Mouse (Mus musculus) CH12.LX (cell line): ENCODE measurements around the gene Phc2.

Source experiments
- CTCF ChIP-seq, 2 experiments: IDR thresholded peaks in 1 of 2; conservative IDR thresholded peaks in 1 of 2; 2 replicates each; pipeline ENCODE4 v1.5.1; 2011 to 2012; ENCODE audit warnings: low read depth in 2 of 2, low read length in 2 of 2, improper control_type of control experiment in 1 of 2, inconsistent platforms in 1 of 2, mild to moderate bottlenecking in 1 of 2, moderate library complexity in 1 of 2
- MAFK ChIP-seq: IDR thresholded peaks from 2 replicates; pipeline ENCODE4 v1.6.1; 2011; ENCODE audit warnings: low read length, improper control_type of control experiment; ENCODE audit not compliant: insufficient replicate concordance
- NRF1 ChIP-seq: IDR thresholded peaks from 2 replicates; pipeline ENCODE4 v1.6.1; 2014; ENCODE audit warnings: low read depth, mild to moderate bottlenecking, inconsistent platforms, low read length, improper control_type of control experiment, moderate library complexity
- POLR2A ChIP-seq: IDR thresholded peaks from 2 replicates; pipeline ENCODE4 v1.6.1; 2011; ENCODE audit warnings: low read depth, mild to moderate bottlenecking, improper control_type of control experiment, low read length
- RCOR1 ChIP-seq: conservative IDR thresholded peaks from 2 replicates; pipeline ENCODE4 v1.6.1; 2012; ENCODE audit warnings: low read depth, mild to moderate bottlenecking, inconsistent platforms, low read length, improper control_type of control experiment

DNA sequence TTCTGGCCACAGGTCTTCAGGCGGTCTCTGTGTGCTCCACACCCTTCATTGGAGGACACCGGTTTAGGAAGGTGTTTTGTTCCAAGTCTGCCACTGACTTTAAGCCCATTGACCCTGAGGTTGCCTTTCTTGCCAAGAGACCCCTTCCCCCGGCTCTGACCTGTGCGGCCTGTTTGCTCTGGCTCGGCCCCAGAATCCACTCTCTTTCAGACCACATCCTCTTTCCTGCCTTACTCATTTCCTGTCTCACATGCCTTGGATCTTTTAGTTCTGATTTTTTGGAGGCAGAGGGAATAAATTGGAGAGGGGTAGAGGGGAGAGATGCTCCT, 75.2 kb downstream of the Phc2 start:
- TF ChIP-seq NRF1 (no peak), CTCF (conservative IDR thresholded peaks at IDR 0.05 in 1 of 2, IDR thresholded peaks at IDR 0.05 in 1 of 2; ENCODE audit: low read depth in 2 of 2, low read length in 2 of 2) (no peak), POLR2A (no peak), MAFK (no peak), RCOR1 (no peak)
